Mouse (Mus musculus): ENCODE measurements around the gene Jak3.

Jak3 gene

DNA sequence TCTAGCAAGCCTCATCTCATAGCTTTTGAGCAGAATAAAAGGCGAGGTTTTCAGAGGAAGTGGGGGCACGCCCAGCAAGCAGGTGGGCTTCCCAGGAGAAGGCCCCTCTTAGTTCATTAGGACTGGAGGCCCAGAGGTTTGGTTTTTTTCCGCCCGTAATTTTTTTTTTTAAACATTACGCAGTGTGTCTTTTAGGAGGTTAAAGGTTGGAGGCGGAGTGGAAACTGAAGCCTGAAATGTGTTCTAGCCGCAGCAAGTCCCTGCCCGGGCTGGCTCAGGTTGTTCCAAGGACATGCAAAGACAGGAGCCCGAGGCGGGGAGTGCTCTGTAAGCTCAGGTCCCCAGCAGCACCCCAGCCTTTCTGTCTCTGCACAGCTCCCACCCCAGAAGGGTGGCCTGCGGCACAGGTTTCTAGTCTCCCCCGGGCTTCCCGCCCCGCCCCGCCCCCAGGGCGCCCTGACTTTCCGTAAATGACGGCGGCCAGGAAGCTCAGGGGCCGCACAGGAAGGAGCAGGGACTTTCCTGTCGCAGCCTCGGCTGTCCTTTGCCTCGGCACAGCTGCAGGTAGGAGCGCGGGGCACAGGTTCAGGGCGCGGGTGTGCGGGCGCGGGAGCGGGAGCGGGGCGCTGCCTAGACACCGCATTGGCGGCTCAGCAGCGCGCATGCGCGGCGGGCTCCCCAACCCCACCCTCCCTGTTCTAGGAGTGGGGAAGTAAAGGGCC, at the start of gene Jak3:
Gene Jak3 (plus strand): TSS at position 277 of the 722 bp plus-strand sequence.
- DNase-seq (ENCODE audit: low read depth, low spot score) = peak; percentile 48

DNA sequence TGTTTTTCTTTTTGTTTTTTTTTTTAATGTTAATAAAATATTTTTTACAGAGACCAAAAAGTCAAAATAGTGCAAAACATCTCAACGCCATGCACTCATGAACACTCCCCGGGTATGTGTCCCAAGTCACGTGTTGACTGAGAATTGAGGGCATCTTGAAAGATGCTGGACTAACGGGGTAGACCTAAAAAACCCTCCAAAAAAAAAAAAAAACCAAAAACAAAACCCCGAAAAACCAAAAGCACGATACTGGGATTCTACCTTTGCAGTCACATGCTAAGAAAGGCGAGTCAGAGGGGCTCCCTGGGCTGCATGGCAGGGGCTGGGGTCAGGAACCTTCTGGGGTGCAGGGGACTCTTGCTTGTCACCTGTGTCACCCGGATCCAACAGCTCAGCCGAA, 49.3 kb upstream of the Jak3 start:
- DNase-seq (ENCODE audit: low read depth, low spot score) = no peak

DNA sequence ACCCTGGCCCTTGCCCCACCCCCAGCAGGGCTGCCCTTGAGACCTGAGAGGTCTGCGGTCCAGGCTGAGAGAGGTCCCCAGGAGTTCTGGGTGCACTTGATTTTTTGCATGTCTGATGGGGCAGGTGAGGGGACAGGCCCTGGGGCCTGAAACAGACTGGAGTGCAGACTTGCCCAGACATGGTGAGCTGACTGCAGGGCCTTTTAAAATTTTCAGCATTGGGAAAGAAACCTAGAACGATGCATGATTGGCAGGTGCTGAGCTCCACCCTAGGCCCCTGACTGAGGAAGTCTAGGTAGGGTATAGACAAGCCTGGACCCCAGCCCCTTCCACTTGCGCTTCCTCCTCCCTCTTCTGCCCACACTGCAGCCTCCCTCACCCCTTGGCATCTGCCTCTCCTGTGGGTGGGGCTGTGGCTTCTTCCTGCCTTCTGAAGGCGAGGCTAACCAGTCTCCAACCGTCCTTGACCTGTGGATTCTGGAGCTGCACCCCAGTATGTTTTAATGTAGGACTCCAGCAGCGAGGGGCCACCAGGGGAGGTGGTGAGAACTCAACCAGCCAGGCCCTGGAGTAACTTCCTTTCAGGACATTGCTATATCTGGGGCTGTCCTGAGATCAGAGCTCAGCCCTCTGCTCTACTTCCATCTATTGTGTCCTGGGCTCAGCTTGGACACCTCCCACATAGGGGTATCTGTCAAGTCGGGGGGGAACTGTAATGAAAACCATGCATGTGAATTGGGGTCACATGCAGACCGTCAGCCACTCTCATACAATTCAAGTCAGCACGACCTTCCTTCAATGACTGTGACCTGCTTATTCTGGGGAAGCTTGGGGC, 48.6 kb upstream of the Jak3 start:
- DNase-seq (ENCODE audit: low read depth, low spot score) = no peak

DNA sequence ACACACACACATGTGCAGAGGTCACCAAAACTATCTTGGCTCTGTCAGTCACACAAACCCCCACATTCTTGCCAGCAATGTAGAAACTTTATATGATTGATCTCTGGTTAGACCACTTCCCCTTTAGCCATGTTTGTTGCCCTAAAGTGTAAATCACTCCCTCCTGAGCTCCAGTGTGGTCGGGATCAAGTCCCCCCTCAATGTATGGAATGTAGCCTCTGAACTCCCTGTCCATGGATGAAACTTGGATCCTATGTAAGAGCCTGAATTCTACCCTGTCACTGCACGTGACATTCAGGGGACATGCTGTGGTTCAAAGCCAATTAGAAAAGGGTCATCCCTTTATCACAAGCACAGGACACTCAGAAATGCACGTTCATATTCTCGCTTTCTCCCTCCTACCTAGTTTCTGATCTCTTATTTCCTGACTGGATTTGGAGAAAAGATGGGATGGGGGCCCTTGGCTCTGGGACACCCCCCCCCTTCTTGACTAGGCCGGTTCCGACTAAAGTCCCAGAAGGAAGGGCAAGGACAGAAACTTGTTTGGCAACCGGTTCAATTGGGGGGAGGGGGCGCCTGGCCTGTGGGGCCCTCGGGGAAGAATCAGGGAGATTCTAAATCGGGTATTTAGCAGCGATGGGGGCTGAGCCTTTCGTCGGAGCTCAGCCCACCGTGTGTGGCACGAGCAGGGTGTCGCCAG, 47.5 kb upstream of the Jak3 start:
- no peak for DNase-seq (ENCODE audit: low read depth, low spot score)

DNA sequence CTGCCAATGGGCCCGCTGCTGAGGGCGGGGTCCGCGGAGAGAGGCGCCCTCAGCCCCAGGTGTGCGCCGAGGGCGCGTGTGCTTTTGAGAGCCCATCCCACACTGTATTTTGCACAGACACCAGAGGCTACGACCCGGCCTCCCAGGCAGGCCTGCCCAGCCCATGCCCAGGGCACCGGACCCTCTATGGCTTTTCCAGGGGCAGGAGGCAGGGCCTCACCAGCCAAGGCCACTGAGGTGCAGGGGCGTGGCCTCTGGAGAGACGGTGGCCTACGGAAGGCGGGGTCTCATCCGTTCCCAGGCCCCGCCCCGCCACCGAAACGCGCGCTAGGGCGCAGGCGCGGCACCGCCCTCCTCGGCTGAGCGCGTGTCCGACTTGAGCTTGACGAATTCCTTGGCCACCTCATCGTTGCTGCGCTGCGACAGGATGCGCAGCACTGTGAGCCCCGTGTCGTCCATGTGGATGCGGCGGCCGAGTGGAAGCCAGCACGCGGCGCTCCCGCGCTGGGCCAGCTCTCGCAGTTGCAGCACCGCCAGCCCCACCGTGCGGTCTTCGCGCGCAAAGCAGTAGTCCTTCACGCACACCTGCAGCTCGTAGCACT, 46.9 kb upstream of the Jak3 start:
- peak; percentile 93 for DNase-seq (ENCODE audit: low read depth, low spot score)

DNA sequence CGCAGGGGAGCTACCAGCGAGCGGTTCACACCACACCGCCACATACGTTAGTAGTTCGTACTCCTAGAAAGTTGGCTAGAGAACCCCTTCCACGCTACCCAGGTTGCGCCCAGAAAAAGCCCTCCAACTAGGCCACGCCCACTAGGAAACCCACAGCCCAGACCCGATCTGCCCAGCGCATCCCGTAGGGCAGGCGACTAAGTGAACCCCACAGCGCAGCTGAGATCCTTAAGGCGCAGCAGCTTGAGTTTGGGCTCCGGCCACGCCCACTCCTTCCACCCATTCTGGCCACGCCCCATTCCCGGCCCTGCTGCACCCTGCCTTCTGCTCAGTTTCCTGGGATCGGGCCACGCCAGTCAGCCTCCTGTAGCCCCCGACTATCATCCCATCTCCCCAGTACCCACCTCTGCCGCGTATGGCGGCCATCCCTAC, 46.3 kb upstream of the Jak3 start:
- peak; percentile 42 for DNase-seq (ENCODE audit: low read depth, low spot score)

DNA sequence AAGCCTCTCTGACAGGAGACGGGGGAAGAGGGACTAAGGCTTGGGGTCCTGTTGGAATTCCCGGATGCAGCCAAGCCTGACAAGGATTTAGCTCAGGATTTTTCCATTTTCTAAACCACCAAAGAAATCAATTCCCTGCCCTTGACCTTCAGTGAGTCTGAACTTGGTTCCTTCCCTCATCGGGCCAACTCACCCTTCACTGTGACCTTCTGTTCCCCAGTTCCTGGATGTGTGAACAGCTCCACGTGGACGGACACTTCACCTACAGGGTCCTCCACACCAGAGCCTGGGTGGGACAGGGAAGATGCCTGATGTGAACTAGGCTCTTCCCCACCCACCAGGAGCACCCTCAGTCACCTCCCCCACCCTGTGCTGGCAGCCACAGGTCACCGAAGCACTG, 45.3 kb upstream of the Jak3 start:
- DNase-seq (ENCODE audit: low read depth, low spot score) = no peak

DNA sequence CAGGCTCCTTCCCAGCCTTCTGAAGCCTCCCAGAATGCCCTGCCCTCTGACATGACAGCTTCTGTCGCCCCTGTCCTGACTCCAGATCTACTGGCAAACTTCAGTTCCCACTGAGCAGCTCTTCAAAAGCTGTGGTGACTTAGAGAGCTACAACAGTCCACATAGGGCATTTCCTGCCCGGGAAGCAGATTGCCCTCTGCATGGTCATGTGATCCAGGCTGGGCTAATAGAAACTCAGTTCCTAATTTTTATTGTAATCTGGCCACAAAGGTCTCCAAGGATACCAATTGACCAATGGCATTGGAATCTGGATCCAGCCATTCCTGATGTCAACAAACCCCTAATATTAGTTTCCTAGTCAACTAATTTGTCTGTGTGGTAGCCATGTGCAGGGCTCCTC, 44.2 kb upstream of the Jak3 start:
- DNase-seq (ENCODE audit: low read depth, low spot score) = no peak

DNA sequence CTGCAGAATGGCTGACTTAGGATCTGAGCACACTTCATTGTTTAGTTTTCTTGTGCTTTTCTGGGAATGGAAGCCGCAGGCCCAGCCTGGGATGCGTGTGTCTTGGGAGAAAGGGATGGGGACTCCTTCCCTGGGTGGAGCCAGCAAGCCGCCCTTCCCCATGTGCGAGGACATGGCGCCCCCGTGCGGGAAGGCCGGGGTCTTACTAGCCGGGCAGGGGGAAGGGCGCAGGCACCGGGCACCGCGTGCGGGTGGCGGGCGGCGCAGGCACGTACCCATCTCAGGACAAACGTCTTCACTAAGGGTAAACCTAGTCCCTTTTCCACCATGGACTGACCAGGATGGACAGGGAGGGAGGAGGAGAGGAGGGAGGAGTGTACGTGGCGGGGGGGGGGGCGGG, 42.9 kb upstream of the Jak3 start:
- no peak for DNase-seq (ENCODE audit: low read depth, low spot score)

DNA sequence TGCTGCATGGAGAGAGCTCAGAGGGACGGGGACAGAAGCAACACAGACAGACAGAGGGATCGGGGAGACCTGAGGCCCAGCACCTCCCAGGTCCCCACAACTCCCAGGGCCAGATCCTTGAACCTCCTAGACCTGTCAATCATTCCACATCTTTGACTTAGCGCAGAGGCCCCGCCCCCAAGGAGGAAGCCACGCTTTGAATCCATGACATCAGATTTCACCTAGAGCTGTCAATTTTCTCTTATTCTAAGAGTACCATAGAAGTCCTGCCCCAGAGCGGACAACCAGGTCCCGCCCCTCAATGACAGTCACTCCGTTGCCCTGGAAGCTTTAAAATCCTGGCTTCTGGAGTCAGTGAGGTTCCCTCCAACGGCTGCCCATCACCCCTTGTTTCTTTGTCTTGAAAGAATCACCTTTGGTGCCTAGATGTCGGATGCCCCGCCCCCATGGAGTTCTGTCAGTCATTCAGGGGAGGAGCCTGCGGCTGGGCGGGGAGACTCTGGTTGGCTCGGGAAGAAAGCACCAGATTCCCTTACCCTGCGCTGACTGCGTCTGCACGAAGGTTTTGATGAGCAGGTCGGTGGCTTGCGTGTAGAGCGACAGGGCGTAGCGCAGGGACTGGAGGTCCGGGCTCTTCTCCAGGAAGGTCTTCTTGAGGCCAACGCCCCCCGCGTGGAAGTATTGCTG, 42.0 kb upstream of the Jak3 start:
- DNase-seq (ENCODE audit: low read depth, low spot score) = peak; percentile 23

DNA sequence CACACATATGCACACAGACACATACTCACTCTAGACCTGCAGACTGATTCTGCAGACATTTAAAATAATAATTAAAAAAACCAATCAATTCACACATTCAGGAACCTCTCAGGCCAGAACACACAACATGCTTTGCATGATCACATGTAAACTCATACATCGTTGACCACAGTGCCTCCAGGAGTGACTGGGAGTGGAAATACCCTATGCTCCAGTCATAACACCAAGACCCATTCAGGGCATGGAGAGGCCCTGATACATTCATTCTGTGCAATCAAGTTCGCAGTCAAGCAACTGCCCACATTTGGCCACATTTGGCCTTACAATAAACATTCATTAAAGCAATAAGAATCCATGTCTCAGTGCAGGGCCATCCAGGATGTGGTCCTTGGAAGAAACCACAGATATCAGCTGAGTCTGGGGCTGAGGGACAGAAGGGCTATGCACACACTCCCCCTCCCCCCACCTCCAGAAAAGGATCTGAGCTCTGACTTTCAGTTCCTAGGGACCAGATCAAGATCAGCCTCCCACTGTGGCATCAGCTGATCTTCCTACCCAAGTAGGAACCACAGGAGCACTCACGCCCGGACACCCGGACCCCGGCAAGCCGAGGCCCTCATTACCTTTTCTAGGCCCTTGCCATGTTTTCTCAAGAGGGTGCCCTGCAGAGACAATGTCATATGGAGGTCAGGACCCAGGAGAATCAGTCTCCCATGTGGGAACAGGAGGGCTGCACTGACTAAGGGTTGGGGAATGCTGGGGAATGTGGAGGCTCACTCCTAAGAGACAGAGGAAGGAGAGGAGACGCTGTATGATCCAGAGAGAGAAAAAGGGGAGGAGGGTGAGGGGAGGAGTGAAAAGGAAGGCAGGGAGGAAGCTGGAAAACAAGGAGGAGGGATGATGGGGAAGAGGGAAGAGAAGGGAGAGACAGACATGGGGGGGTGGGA, 38.7 kb upstream of the Jak3 start:
- no peak for DNase-seq (ENCODE audit: low read depth, low spot score)

DNA sequence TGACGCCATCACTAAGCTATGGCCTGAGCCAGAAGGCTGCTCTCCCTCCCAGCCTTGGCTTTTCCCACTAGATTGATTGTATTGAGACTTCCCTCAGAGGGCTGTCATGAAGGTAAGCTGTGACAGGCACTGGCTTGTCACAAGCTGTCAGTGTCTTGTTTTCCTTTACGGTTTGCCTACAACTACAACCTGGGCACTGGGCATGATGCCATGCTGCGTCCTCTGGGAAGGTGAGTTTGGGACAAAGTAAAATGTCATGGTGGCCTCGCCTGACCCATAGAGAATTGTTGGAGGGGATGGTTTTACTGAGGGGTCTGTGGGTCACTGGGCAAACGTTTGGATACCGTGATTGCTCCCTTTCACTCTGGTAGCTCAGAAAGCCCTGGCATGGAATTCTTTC, 37.8 kb upstream of the Jak3 start:
- no peak for DNase-seq (ENCODE audit: low read depth, low spot score)

DNA sequence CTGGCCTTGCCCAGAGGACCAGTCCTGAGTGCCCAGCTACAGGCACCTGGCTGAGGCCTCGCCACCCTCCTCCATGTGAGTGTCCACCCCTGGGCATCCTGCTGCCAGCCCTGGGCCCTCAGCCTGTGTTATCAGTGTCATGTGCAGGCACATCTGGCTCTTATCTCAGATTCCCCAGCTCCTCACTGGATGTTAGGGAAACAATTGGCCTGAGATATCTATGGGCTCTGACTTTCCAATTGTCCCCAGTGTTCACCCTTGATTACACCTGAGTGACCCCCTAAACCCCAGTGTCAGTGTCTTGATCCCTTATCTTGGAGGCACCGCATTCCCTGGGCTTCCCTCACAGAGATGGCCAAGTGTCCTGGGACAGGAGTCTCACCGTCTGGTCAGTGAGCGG, 36.8 kb upstream of the Jak3 start:
- no peak for DNase-seq (ENCODE audit: low read depth, low spot score)

DNA sequence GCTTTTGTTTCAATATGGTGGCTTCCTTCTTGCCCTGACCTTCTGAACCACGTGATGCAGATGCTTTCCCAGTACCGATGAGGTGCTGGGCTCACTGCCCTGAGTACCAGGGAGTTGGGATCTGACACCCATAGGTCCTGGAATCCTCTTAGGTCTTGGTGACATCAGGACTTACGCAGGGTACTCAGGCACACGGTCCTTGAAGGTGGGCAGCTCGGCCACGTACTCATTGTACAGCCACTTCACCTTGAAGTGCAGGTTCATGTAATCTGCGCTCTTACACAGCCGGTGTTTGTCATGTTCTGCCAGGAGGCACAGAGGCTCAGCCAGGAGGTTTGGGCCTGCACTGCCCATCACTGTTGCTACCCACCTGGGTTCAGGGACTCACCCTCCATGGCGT, 30.6 kb upstream of the Jak3 start:
- DNase-seq (ENCODE audit: low read depth, low spot score) = no peak

DNA sequence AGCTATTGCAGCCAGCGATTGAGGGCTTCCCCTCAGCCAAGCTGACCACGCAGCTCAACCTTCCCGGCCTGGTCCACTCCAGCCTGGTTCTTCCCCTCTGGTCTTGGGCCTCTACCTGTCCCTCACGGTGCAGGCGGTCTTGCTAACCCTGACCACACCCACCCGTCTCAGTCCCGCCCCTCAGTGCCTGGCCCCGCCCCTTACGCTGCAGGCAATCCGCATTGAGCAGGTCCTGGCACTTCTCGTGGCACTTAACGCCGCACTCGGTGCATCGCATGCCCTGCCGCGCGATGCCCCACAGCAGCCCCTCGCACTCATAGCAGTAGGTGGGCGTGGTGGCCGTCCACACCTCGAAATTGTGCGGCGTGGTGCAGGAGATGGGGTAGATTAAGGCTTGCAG, 21.5 kb upstream of the Jak3 start:
- no peak for DNase-seq (ENCODE audit: low read depth, low spot score)

DNA sequence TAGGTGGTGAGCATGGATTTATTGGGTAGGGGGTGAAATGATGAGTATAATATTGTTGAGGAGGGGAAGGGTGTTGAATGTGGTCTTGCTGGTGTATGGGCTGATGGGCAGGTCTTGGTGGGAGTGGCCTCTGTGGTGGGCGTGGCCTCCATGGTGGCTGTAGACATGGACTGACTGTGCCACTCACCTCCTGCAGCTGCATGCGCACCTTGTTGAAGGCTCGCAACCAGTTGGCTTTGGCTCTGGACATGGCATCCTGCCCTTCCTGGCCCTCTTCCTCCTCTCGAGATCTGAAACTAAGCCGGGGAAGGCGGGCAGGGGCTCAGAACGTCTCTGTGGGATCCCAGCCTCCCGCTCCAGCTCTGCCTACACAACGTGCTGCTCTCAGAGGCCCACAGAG, 18.3 kb upstream of the Jak3 start:
- no peak for DNase-seq (ENCODE audit: low read depth, low spot score)

DNA sequence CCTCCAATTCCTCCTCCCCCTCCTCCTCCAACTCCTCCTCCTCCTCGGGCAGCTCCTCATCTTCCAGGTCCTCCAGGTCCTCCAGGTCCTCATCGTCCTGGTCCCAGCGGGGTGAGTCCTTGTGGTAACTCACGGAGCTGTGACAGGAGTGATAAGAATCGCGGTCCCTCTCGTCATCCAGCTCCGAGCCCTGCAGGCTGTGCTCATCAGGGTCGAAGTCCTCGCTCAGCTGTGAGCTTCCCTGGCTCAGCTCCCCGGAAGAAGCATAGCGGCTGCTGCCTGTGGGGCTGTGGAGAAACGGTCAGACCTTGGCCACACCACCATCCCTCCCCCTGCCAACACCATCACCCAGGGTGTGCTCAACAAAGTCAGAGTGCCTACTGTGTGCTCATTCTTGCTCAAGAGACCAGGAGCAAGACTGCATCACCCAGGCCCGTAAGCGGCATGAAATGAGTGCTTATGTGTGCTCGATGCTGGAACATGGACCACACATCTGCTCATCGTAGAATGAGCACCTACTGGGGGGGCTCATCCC, 17.5 kb upstream of the Jak3 start:
- no peak for DNase-seq (ENCODE audit: low read depth, low spot score)

DNA sequence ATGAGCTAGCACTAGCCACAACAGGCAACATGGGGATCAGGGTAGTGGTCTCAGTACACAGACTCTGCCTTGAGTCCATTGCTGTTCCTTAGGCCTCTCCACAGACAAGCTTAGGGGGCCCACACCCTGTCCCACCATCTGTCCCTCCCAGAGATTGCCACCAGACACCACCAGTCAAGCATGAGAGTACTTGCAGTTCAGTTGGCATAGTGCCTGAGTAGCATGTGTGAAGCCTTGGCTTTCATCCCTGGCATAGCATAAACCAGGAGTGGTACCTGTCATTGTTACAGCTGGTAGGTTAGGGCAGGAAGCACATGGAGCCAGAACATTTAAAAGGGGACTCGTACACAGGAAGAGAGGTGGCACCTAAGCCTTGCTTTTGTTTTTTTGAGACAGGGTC, 16.3 kb upstream of the Jak3 start:
- DNase-seq (ENCODE audit: low read depth, low spot score) = no peak

DNA sequence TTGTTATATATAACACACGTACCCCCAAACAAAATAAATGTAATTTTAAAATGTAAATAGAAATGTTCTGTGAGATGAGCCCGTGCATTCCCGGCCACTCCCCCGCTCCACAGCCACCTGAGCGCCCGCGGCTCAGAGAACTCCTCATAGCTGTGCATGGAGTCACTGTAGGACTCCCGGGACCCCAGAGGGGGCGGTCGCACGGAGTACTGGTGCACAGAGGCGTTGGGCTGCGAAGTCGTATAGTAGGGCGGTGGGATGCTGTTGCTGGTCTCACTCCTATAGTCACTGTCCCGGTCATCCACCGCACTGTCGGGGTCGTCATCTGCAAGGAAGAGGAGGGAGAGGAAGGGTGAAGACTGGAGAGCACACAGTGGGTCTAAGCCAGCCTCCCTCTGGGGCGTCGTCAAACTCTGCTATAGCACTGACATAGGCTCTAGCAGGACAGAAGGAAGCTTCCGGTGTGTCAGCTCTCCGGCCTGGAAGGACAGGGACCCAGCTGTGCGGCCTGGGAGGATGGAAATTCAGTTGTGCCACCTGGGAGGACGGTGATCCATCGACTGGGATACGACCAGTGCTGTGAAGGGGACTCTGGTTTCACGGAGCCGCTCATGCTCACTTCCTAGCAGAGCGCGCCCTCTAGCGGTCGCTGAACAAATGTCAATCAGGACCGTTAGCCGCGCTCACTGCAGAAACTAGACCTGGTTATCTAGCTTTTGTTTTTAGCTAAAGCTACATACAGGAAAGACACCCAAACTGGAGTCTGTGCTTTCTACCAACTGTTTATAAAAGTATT, 15.6 kb upstream of the Jak3 start:
- peak; percentile 90 for DNase-seq (ENCODE audit: low read depth, low spot score)

Data from forelimb bud, embryonic 11.5 days (tissue).